Mouse (Mus musculus) liver, postnatal 0 days (tissue): ENCODE results near the gene Znrf1. TPM values are rescaled to one million over a fixed set of nuclear protein-coding genes. Genes with fewer than 3 reads are reported as not detected.
A peak's percentile ranks its signal among the peaks of the same experiment; 100 is the strongest.

Experiments used
- ATAC-seq: fragments of 200-750 bp; cut with Nextera tagmentation; 2 replicates; pipeline ENCODE4 v1.8.0; 2017; ENCODE audit warnings: mild to moderate bottlenecking, moderate library complexity
- DNase-seq: peaks from one replicate; pipeline ENCODE4 v3.0.0-alpha.2; 2016
- H3K27ac ChIP-seq: fragments of 300-500 bp; sonication (generic); 2 replicates; pipeline ENCODE4 v1.5.1; 2014; ENCODE audit warnings: antibody characterized with exemption, moderate library complexity, mild to moderate bottlenecking, low read depth
- H3K27me3 ChIP-seq: fragments of 300-500 bp; sonication (generic); 2 replicates; pipeline ENCODE4 v1.6.1; 2014; ENCODE audit warnings: low read length, control low read depth, mixed read lengths; ENCODE audit not compliant: insufficient read depth
- H3K36me3 ChIP-seq: fragments of 300-500 bp; sonication (generic); replicated peaks from 2 replicates; pipeline ENCODE4 v1.6.1; 2014; ENCODE audit warnings: mild to moderate bottlenecking, control low read depth, low read length, moderate library complexity, mixed read lengths; ENCODE audit not compliant: insufficient read depth
- H3K4me1 ChIP-seq: fragments of 300-500 bp; sonication (generic); 2 replicates; pipeline ENCODE4 v1.6.1; 2014; ENCODE audit warnings: antibody characterized with exemption, mild to moderate bottlenecking, control low read depth; ENCODE audit not compliant: insufficient read depth
- H3K4me2 ChIP-seq: fragments of 300-500 bp; sonication (generic); 2 replicates; pipeline ENCODE4 v1.6.1; 2014; ENCODE audit warnings: low read depth, mild to moderate bottlenecking, low read length, moderate library complexity, mixed read lengths
- H3K4me3 ChIP-seq: fragments of 300-500 bp; sonication (generic); 2 replicates; pipeline ENCODE4 v1.5.1; 2014; ENCODE audit warnings: low read depth, low read length
- H3K9ac ChIP-seq: fragments of 300-500 bp; sonication (generic); replicated peaks from 2 replicates; pipeline ENCODE4 v1.6.1; 2014; ENCODE audit warnings: mild to moderate bottlenecking, moderate library complexity
- H3K9me3 ChIP-seq: fragments of 300-500 bp; sonication (generic); 2 replicates; pipeline ENCODE4 v1.6.1; 2016; ENCODE audit warnings: mild to moderate bottlenecking, control low read depth, low read length, mixed read lengths
- CTCF ChIP-seq: sonication (generic); IDR thresholded peaks from 2 replicates; pipeline ENCODE4 v1.5.1; 2016; ENCODE audit warnings: antibody characterized with exemption, low read depth
- EP300 ChIP-seq: IDR thresholded peaks from 2 replicates; pipeline ENCODE4 v1.6.1; 2016; ENCODE audit warnings: antibody characterized with exemption, low read depth, mild to moderate bottlenecking
- WGBS: fragments of 180-500 bp; shearing (Covaris S2); extraction: QIAGEN DNeasy Blood & Tissue Kit; methylation state at CpG from one replicate; pipeline ENCODE4 v1.1.7; 2014; ENCODE audit not compliant: insufficient replicate concordance; 5-methylcytosine and 5-hydroxymethylcytosine counted together
- polyA plus RNA-seq: library from polyadenylated mRNA; unstranded; fragments of >200 nt; fragmentation: Nextera tagmentation; extraction: Ambion mirVana; gene quantifications from 2 replicates; pipeline ENCODE4 v1.2.1, GENCODE M21; 2015

Gene Znrf1
- polyA plus RNA-seq, 1 experiment from 2014 or later = 6.3 TPM

GRCm38 (mm10) chr8:111531191-111531590 is 4.7 kb upstream of the Znrf1 start:
- H3K9ac ChIP-seq = no peak overlapping the region
- H3K4me3 ChIP-seq = no peak overlapping the region
- TF ChIP-seq CTCF = no peak
- no peak for TF ChIP-seq EP300
- H3K27ac ChIP-seq = no peak overlapping the region
- ATAC-seq = no peak
- no peaks in the 10 kb centered on the region for H3K36me3 ChIP-seq
- no peaks in the 10 kb centered on the region for H3K9me3 ChIP-seq
- H3K4me1 ChIP-seq = no peaks in the 10 kb centered on the region; the same call in 1 of the 2 replicates
- DNase-seq = no peak
- H3K4me2 ChIP-seq = no peak overlapping the region
- WGBS = 69% methylated on average over 12 of the region's 12 CpGs
- no peaks in the 10 kb centered on the region for H3K27me3 ChIP-seq

- Histone ChIP-seq H3K4me1 (no peaks in the 10 kb centered on the region; the same call in 1 of the 2 replicates), H3K4me3 (no peak overlapping the region), H3K9ac (no peak overlapping the region), H3K27ac (no peak overlapping the region), H3K4me2 (no peak overlapping the region), H3K9me3 (no peaks in the 10 kb centered on the region), H3K36me3 (no peaks in the 10 kb centered on the region), H3K27me3 (no peaks in the 10 kb centered on the region)
- no peak for ATAC-seq
- DNase-seq = no peak
- WGBS = 83% methylated on average over 17 of the region's 17 CpGs
- TF ChIP-seq EP300 (no peak), CTCF (no peak)
Measured at GRCm38 (mm10) chr8:111531621-111532020, 4.3 kb upstream of the Znrf1 start.

- Histone ChIP-seq H3K36me3 (no peaks in the 10 kb centered on the region), H3K4me3 (no peak overlapping the region), H3K4me1 (peaks cover 6% of the 10 kb centered on the region; the same call in 1 of the 2 replicates), H3K9me3 (no peaks in the 10 kb centered on the region), H3K4me2 (no peak overlapping the region), H3K27me3 (no peaks in the 10 kb centered on the region), H3K9ac (no peak overlapping the region), H3K27ac (no peak overlapping the region)
- no peak for ATAC-seq
- no peak for TF ChIP-seq CTCF
- TF ChIP-seq EP300 = no peak
- WGBS = 73% methylated on average over 4 of the region's 4 CpGs
- no peak for DNase-seq
Measured at GRCm38 (mm10) chr8:111533503-111533902, 2.4 kb upstream of the Znrf1 start.

- no peaks in the 10 kb centered on the region for H3K27me3 ChIP-seq
- no peak for TF ChIP-seq CTCF
- no peak for TF ChIP-seq EP300
- no peaks in the 10 kb centered on the region for H3K36me3 ChIP-seq
- peak overlapping the region; percentile 76 for H3K4me3 ChIP-seq
- no peaks in the 10 kb centered on the region for H3K9me3 ChIP-seq
- peak overlapping the region; percentile 96; the same call in 1 of the 2 replicates for H3K4me2 ChIP-seq
- 44% methylated on average over 5 of the region's 5 CpGs for WGBS
- DNase-seq = no peak
- ATAC-seq = no peak
- no peak overlapping the region for H3K27ac ChIP-seq
- no peak overlapping the region for H3K9ac ChIP-seq
- peaks cover 17% of the 10 kb centered on the region; the same call in 1 of the 2 replicates for H3K4me1 ChIP-seq
Measured at GRCm38 (mm10) chr8:111535491-111535890, 406 bp upstream of the Znrf1 start.

- H3K9me3 ChIP-seq = no peaks in the 10 kb centered on the region
- H3K27me3 ChIP-seq = no peaks in the 10 kb centered on the region
- peak overlapping the region; percentile 96 for H3K4me2 ChIP-seq
- H3K27ac ChIP-seq = peak overlapping the region; percentile 81
- DNase-seq (peak; percentile 57), ATAC-seq (peak; percentile 14)
- peak overlapping the region; percentile 85 for H3K9ac ChIP-seq
- peaks cover 23% of the 10 kb centered on the region; the same call in 1 of the 2 replicates for H3K4me1 ChIP-seq
- peak overlapping the region; percentile 76 for H3K4me3 ChIP-seq
- TF ChIP-seq CTCF (no peak), EP300 (no peak)
- no peaks in the 10 kb centered on the region for H3K36me3 ChIP-seq
- under 1% methylated on average over 62 of the region's 64 CpGs for WGBS
Measured at GRCm38 (mm10) chr8:111536978-111537764, 1.3 kb downstream of the Znrf1 start.

- Histone ChIP-seq H3K9me3 (no peaks in the 10 kb centered on the region), H3K27ac (peak overlapping the region; percentile 81), H3K4me3 (peak overlapping the region; percentile 76), H3K27me3 (no peaks in the 10 kb centered on the region), H3K36me3 (no peaks in the 10 kb centered on the region), H3K4me1 (peaks cover 23% of the 10 kb centered on the region; the same call in 1 of the 2 replicates), H3K9ac (peak overlapping the region; percentile 85), H3K4me2 (peak overlapping the region; percentile 96)
- DNase-seq (no peak), ATAC-seq (no peak)
- WGBS = 13% methylated on average over 8 of the region's 8 CpGs
- TF ChIP-seq CTCF (no peak), EP300 (no peak)
Measured at GRCm38 (mm10) chr8:111537765-111538158, 1.9 kb downstream of the Znrf1 start.
